Mouse (Mus musculus) lung, embryonic 16.5 days (tissue): ENCODE results near the gene Fbxo3. TPM values are rescaled to one million over a fixed set of nuclear protein-coding genes. Genes with fewer than 3 reads are reported as not detected.
"Not testable (repeated sequence)": the region's sequence is repeated elsewhere in the genome, so short reads cannot be mapped to it uniquely, and the experiment has no call there.

Experiments used
- ATAC-seq: fragments of 200-750 bp; cut with Nextera tagmentation; 2 replicates; pipeline ENCODE4 v1.8.0; 2017; ENCODE audit warnings: low read depth, mild to moderate bottlenecking, moderate library complexity
- H3K27ac ChIP-seq: fragments of 300-500 bp; sonication (generic); 2 replicates; pipeline ENCODE4 v1.5.1; 2014; ENCODE audit warnings: mild to moderate bottlenecking, control low read depth, low read length
- H3K27me3 ChIP-seq: fragments of 300-500 bp; sonication (generic); 2 replicates; pipeline ENCODE4 v1.6.1; 2014; ENCODE audit warnings: low read depth, low read length, mixed read lengths; ENCODE audit not compliant: control insufficient read depth, insufficient read depth
- H3K36me3 ChIP-seq: fragments of 300-500 bp; sonication (generic); 2 replicates; pipeline ENCODE4 v1.6.1; 2014; ENCODE audit warnings: low read length; ENCODE audit not compliant: control insufficient read depth, insufficient read depth
- H3K4me1 ChIP-seq: fragments of 300-500 bp; sonication (generic); replicated peaks from 2 replicates; pipeline ENCODE4 v1.6.1; 2014; ENCODE audit warnings: low read length, mixed read lengths; ENCODE audit not compliant: control insufficient read depth, insufficient read depth
- H3K4me2 ChIP-seq: fragments of 300-500 bp; sonication (generic); 2 replicates; pipeline ENCODE4 v1.6.1; 2014; ENCODE audit warnings: low read depth, low read length, control low read depth
- H3K4me3 ChIP-seq: fragments of 300-500 bp; sonication (generic); 2 replicates; pipeline ENCODE4 v1.5.1; 2014; ENCODE audit warnings: mild to moderate bottlenecking, low read length, control low read depth
- H3K9ac ChIP-seq: fragments of 300-500 bp; sonication (generic); 2 replicates; pipeline ENCODE4 v1.6.1; 2014; ENCODE audit warnings: low read length, control low read depth
- H3K9me3 ChIP-seq: fragments of 300-500 bp; sonication (generic); 2 replicates; pipeline ENCODE4 v1.6.1; 2016; ENCODE audit warnings: low read length; ENCODE audit not compliant: control insufficient read depth
- WGBS: fragments of 180-500 bp; shearing (Covaris S2); extraction: QIAGEN DNeasy Blood & Tissue Kit; methylation state at CpG from one replicate; pipeline ENCODE4 v1.1.7; 2014; 5-methylcytosine and 5-hydroxymethylcytosine counted together
- polyA plus RNA-seq: library from polyadenylated mRNA; unstranded; fragments of >200 nt; fragmentation: Nextera tagmentation; extraction: Ambion mirVana; gene quantifications from 2 replicates; pipeline ENCODE4 v1.2.1, GENCODE M21; 2015

The Fbxo3 gene
- polyA plus RNA-seq, 1 experiment from 2014 or later = 63.6 TPM

- H3K36me3 ChIP-seq = peaks cover 14% of the 10 kb centered on the region
- no peak overlapping the region for H3K27ac ChIP-seq
- WGBS = 74% methylated on average over 1 of the region's 1 CpGs
- ATAC-seq = 0 out of 2 replicates have a peak, but pooled peaks have one; percentile 26
- H3K4me3 ChIP-seq = no peak overlapping the region
- no peaks in the 10 kb centered on the region for H3K4me1 ChIP-seq
- no peak overlapping the region for H3K4me2 ChIP-seq
- H3K27me3 ChIP-seq = no peaks in the 10 kb centered on the region
- H3K9ac ChIP-seq = no peak overlapping the region
- no peaks in the 10 kb centered on the region for H3K9me3 ChIP-seq
Observed at GRCm38 (mm10) chr2:104058381-104058780, 30.9 kb downstream of the Fbxo3 start.

- ATAC-seq = no peak
- H3K4me1 ChIP-seq = no peaks in the 10 kb centered on the region
- H3K9ac ChIP-seq = no peak overlapping the region
- 89% methylated on average over 4 of the region's 4 CpGs for WGBS
- H3K27ac ChIP-seq = no peak overlapping the region
- H3K4me3 ChIP-seq = no peak overlapping the region
- peaks cover 14% of the 10 kb centered on the region for H3K36me3 ChIP-seq
- no peak overlapping the region for H3K4me2 ChIP-seq
- no peaks in the 10 kb centered on the region for H3K27me3 ChIP-seq
- H3K9me3 ChIP-seq = no peaks in the 10 kb centered on the region
Observed at GRCm38 (mm10) chr2:104058954-104059353, 31.4 kb downstream of the Fbxo3 start.

- no peaks in the 10 kb centered on the region for H3K27me3 ChIP-seq
- no peak overlapping the region for H3K27ac ChIP-seq
- WGBS = 44% methylated on average over 10 of the region's 10 CpGs
- H3K4me2 ChIP-seq = no peak overlapping the region
- ATAC-seq = no peak
- H3K36me3 ChIP-seq = peaks cover 9% of the 10 kb centered on the region
- no peaks in the 10 kb centered on the region for H3K4me1 ChIP-seq
- H3K9me3 ChIP-seq = no peaks in the 10 kb centered on the region
- H3K9ac ChIP-seq = no peak overlapping the region
- H3K4me3 ChIP-seq = no peak overlapping the region
Observed at GRCm38 (mm10) chr2:104059786-104060185, 32.3 kb downstream of the Fbxo3 start.

- Histone ChIP-seq H3K4me1 (no peaks in the 10 kb centered on the region), H3K4me2 (no peak overlapping the region), H3K27me3 (no peaks in the 10 kb centered on the region), H3K27ac (no peak overlapping the region), H3K9ac (no peak overlapping the region), H3K4me3 (no peak overlapping the region), H3K36me3 (peaks cover 8% of the 10 kb centered on the region), H3K9me3 (no peaks in the 10 kb centered on the region)
- no peak for ATAC-seq
- 97% methylated on average over 6 of the region's 6 CpGs for WGBS
Observed at GRCm38 (mm10) chr2:104060996-104061395, 33.5 kb downstream of the Fbxo3 start.

GRCm38 (mm10) chr2:104062665-104063064 lies 35.1 kb downstream of the Fbxo3 start:
- Histone ChIP-seq H3K4me2 (no peak overlapping the region), H3K27me3 (no peaks in the 10 kb centered on the region), H3K27ac (no peak overlapping the region), H3K4me3 (no peak overlapping the region), H3K9me3 (no peaks in the 10 kb centered on the region), H3K9ac (no peak overlapping the region), H3K4me1 (no peaks in the 10 kb centered on the region), H3K36me3 (peaks cover 8% of the 10 kb centered on the region)
- no peak for ATAC-seq

DNA sequence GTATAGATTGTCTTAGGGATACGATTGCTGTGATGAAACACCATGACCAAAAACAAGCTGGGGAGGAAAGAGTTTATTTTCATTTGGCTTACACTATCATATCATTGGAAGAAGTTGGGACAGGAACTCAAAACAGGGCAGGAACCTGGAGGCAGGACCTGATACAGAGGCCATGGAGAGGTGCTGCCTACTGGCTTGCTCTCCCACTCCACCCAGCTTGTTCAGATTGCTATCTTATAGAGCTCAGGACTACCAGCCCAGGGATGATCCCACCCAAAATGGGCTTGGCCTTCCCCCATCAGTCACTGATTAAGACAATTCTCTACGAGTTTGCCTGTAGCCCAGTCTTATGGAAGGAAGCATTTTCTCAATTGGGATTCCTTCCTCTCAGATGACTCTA lies 36.6 kb downstream of the Fbxo3 start:
- H3K27me3 ChIP-seq = no peaks in the 10 kb centered on the region
- no peaks in the 10 kb centered on the region for H3K9me3 ChIP-seq
- no peaks in the 10 kb centered on the region for H3K4me1 ChIP-seq
- H3K4me3 ChIP-seq = no peak overlapping the region
- WGBS = 63% methylated on average over 2 of the region's 2 CpGs
- H3K36me3 ChIP-seq = peaks cover 8% of the 10 kb centered on the region
- no peak overlapping the region for H3K9ac ChIP-seq
- H3K4me2 ChIP-seq = no peak overlapping the region
- ATAC-seq = no peak
- no peak overlapping the region for H3K27ac ChIP-seq

- H3K27me3 ChIP-seq, ATAC-seq, H3K4me3 ChIP-seq, H3K36me3 ChIP-seq, H3K9ac ChIP-seq, H3K9me3 ChIP-seq, H3K27ac ChIP-seq, H3K4me2 ChIP-seq, H3K4me1 ChIP-seq: not testable (repeated sequence)
- 89% methylated on average over 5 of the region's 6 CpGs for WGBS
Observed at GRCm38 (mm10) chr2:104065526-104065925, 38.0 kb downstream of the Fbxo3 start, which contains the start of gene Gm10912. Gene Gm10912, plus strand, starts transcription at chr2:104065826.

- H3K4me2 ChIP-seq, H3K4me3 ChIP-seq, H3K4me1 ChIP-seq, H3K27ac ChIP-seq, H3K9ac ChIP-seq, ATAC-seq, H3K27me3 ChIP-seq, H3K36me3 ChIP-seq, H3K9me3 ChIP-seq: not testable (repeated sequence)
- 75% methylated on average over 7 of the region's 7 CpGs for WGBS
Observed at GRCm38 (mm10) chr2:104068450-104068849, 40.9 kb downstream of the Fbxo3 start, which contains the start of gene Gm10799. Gene Gm10799, minus strand, starts transcription at chr2:104068550.

DNA sequence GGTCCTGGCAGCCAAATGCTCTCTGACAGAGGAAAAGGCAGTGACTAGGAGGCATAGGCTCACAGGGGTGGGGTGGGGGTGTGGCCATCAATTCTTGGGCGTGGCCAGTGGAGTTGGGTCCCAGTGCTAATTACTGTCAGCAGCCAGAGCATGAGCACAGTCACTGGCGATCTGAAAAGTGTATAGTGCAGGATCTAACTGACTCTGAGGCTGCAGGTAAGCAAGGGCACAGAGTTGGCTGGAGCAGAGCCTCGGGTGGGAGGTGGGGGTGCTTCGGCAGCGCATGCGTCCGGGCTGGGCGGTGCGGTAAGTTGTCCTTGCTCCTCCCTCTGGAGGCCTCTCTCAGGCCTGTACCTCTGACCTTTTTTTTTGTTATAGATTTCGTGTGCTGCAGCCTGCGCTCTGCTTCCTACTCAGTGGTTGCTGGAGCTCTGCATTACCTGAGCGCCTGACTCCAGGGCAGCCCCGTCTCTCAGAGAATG lies 42.2 kb downstream of the Fbxo3 start, which contains the start of gene Cd59b:
TSS of gene Cd59b (plus strand) at position 146 of the 482 bp plus-strand sequence.
- 7% methylated on average over 13 of the region's 13 CpGs for WGBS
- peak within 1 kb of the TSS; percentile 52 for H3K4me3 ChIP-seq
- H3K9me3 ChIP-seq = no peaks in the 10 kb centered on the region
- H3K4me2 ChIP-seq = peak within 1 kb of the TSS; percentile 58
- H3K27me3 ChIP-seq = no peaks in the 10 kb centered on the region
- peak; percentile 93 for ATAC-seq
- H3K36me3 ChIP-seq = no peaks in the 10 kb centered on the region
- H3K27ac ChIP-seq = no peak within 1 kb of the TSS
- H3K4me1 ChIP-seq = peaks cover 10% of the 10 kb centered on the region
- peak within 1 kb of the TSS; percentile 59 for H3K9ac ChIP-seq

DNA sequence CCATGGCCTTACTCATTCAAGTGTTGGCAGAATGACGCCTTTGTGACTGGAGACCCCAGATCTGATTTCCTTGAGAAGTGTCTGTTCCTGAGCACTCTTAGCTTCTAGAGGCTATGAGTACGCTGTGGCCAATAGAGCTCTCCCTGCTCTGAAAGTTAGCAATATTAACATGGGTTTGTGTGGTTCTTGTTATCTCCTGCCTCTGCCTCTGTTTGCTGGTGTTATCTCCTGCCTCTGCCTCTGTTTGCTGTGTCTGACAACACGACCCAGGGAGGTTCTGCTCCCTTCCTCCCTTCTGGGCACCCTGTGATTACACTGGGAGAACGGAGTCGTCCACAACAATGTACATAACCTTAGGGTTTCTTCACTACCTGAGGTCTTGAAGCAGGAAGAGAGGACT lies 50.8 kb downstream of the Fbxo3 start:
- not testable (repeated sequence) for H3K27me3 ChIP-seq, ATAC-seq, H3K27ac ChIP-seq, H3K36me3 ChIP-seq, H3K4me2 ChIP-seq, H3K4me1 ChIP-seq, H3K9me3 ChIP-seq, H3K4me3 ChIP-seq, H3K9ac ChIP-seq
- 45% methylated on average over 5 of the region's 5 CpGs for WGBS
